Mouse (Mus musculus) limb, embryonic 11.5 days (tissue): ENCODE data around the gene Inhbc. TPM values are rescaled to one million over a fixed set of nuclear protein-coding genes. Genes with fewer than 3 reads are reported as not detected.

Experiments
- ATAC-seq: fragments of 200-750 bp; cut with Nextera tagmentation; 2 replicates; pipeline ENCODE4 v1.8.0; 2017; ENCODE audit warnings: low read depth; ENCODE audit not compliant: insufficient number of reproducible peaks, low FRiP score, low TSS enrichment
- DNase-seq: peaks from one replicate; pipeline ENCODE4 v3.0.0-alpha.2; 2015; ENCODE audit warnings: low spot score
- H3K27ac ChIP-seq: fragments of 300-500 bp; sonication (generic); replicated peaks from 2 replicates; pipeline ENCODE4 v1.5.1; 2014; ENCODE audit warnings: low read depth, mild to moderate bottlenecking, low read length
- H3K27me3 ChIP-seq: fragments of 300-500 bp; sonication (generic); 2 replicates; pipeline ENCODE4 v1.6.1; 2014; ENCODE audit warnings: mild to moderate bottlenecking, low read length, mixed read lengths; ENCODE audit not compliant: control insufficient read depth, insufficient read depth
- H3K36me3 ChIP-seq: fragments of 300-500 bp; sonication (generic); 2 replicates; pipeline ENCODE4 v1.6.1; 2014; ENCODE audit warnings: mild to moderate bottlenecking, low read length, moderate library complexity, mixed read lengths; ENCODE audit not compliant: control insufficient read depth, insufficient read depth
- H3K4me1 ChIP-seq: fragments of 300-500 bp; sonication (generic); 2 replicates; pipeline ENCODE4 v1.6.1; 2014; ENCODE audit warnings: low read length, mixed read lengths; ENCODE audit not compliant: control insufficient read depth, insufficient read depth
- H3K4me2 ChIP-seq: fragments of 300-500 bp; sonication (generic); 2 replicates; pipeline ENCODE4 v1.6.1; 2014; ENCODE audit warnings: low read depth, mild to moderate bottlenecking, moderate library complexity; ENCODE audit not compliant: severe bottlenecking
- H3K4me3 ChIP-seq: fragments of 300-500 bp; sonication (generic); 2 replicates; pipeline ENCODE4 v1.5.1; 2014; ENCODE audit warnings: low read depth, low read length
- H3K9ac ChIP-seq: fragments of 300-500 bp; sonication (generic); 2 replicates; pipeline ENCODE4 v1.6.1; 2014; ENCODE audit warnings: mild to moderate bottlenecking, low read length
- H3K9me3 ChIP-seq: fragments of 300-500 bp; sonication (generic); 2 replicates; pipeline ENCODE4 v1.6.1; 2016; ENCODE audit warnings: low read length; ENCODE audit not compliant: control insufficient read depth
- WGBS: fragments of 180-500 bp; shearing (Covaris S2); extraction: QIAGEN DNeasy Blood & Tissue Kit; methylation state at CpG from one replicate; pipeline ENCODE4 v1.1.7; 2014; 5-methylcytosine and 5-hydroxymethylcytosine counted together
- polyA plus RNA-seq: library from polyadenylated mRNA; unstranded; fragments of >200 nt; fragmentation: Nextera tagmentation; extraction: Ambion mirVana; gene quantifications from 2 replicates; pipeline ENCODE4 v1.2.1, GENCODE M21; 2014

The Inhbc gene
- polyA plus RNA-seq, 1 experiment from 2014 or later: 0.15 TPM

GRCm38 (mm10) chr10:127339683-127340576, 30.3 kb downstream of the Inhbc start:
- H3K27ac ChIP-seq: peak overlapping the region; percentile 82
- peak overlapping the region; percentile 48 for H3K4me3 ChIP-seq
- no peaks in the 10 kb centered on the region for H3K9me3 ChIP-seq
- 0 out of 2 replicates have a peak, but pooled peaks cover 2% of the 10 kb centered on the region for H3K27me3 ChIP-seq
- DNase-seq (peak; percentile 87), ATAC-seq (peak; percentile 19; the same call in 1 of the 2 replicates)
- WGBS: under 1% methylated on average over 41 of the region's 42 CpGs
- H3K4me2 ChIP-seq: peak overlapping the region; percentile 89
- 0 out of 2 replicates have a peak, but pooled peaks cover 3% of the 10 kb centered on the region for H3K4me1 ChIP-seq
- H3K36me3 ChIP-seq: 0 out of 2 replicates have a peak, but pooled peaks cover 2% of the 10 kb centered on the region
- H3K9ac ChIP-seq: peak overlapping the region; percentile 70

- ATAC-seq (peak; percentile 51), DNase-seq (peak; percentile 93)
- Histone ChIP-seq H3K27ac (peak overlapping the region; percentile 82), H3K27me3 (0 out of 2 replicates have a peak, but pooled peaks cover 2% of the 10 kb centered on the region), H3K9me3 (no peaks in the 10 kb centered on the region), H3K4me1 (0 out of 2 replicates have a peak, but pooled peaks cover 3% of the 10 kb centered on the region), H3K9ac (peak overlapping the region; percentile 70), H3K4me2 (peak overlapping the region; percentile 89), H3K36me3 (0 out of 2 replicates have a peak, but pooled peaks cover 2% of the 10 kb centered on the region), H3K4me3 (peak overlapping the region; percentile 48)
- under 1% methylated on average over 31 of the region's 31 CpGs for WGBS
Measured at GRCm38 (mm10) chr10:127338930-127339682, 31.1 kb downstream of the Inhbc start.

- H3K4me2 ChIP-seq: no peak overlapping the region
- no peak overlapping the region for H3K27ac ChIP-seq
- WGBS: 81% methylated on average over 6 of the region's 6 CpGs
- H3K9ac ChIP-seq: no peak overlapping the region
- no peak for DNase-seq
- no peak for ATAC-seq
- H3K9me3 ChIP-seq: no peaks in the 10 kb centered on the region
- H3K4me3 ChIP-seq: no peak overlapping the region
- 0 out of 2 replicates have a peak, but pooled peaks cover 3% of the 10 kb centered on the region for H3K4me1 ChIP-seq
- H3K27me3 ChIP-seq: 0 out of 2 replicates have a peak, but pooled peaks cover 2% of the 10 kb centered on the region
- H3K36me3 ChIP-seq: 0 out of 2 replicates have a peak, but pooled peaks cover 2% of the 10 kb centered on the region
Measured at GRCm38 (mm10) chr10:127337536-127338099, 32.6 kb downstream of the Inhbc start.

GRCm38 (mm10) chr10:127336952-127337351, 33.3 kb downstream of the Inhbc start:
- WGBS: 67% methylated on average over 5 of the region's 5 CpGs
- 0 out of 2 replicates have a peak, but pooled peaks cover 2% of the 10 kb centered on the region for H3K27me3 ChIP-seq

GRCm38 (mm10) chr10:127335271-127335670, 35.0 kb downstream of the Inhbc start:
- H3K27me3 ChIP-seq: 0 out of 2 replicates have a peak, but pooled peaks cover under 1% of the 10 kb centered on the region
- ATAC-seq: no peak

More at GRCm38 (mm10) chr10:127336952-127337351, 33.3 kb downstream of the Inhbc start:
- no peak overlapping the region for H3K4me2 ChIP-seq
- no peak for ATAC-seq
- no peaks in the 10 kb centered on the region for H3K9me3 ChIP-seq
- H3K4me3 ChIP-seq: no peak overlapping the region
- H3K4me1 ChIP-seq: 0 out of 2 replicates have a peak, but pooled peaks cover 3% of the 10 kb centered on the region
- DNase-seq: no peak
- H3K9ac ChIP-seq: no peak overlapping the region
- H3K36me3 ChIP-seq: 0 out of 2 replicates have a peak, but pooled peaks cover 5% of the 10 kb centered on the region
- no peak overlapping the region for H3K27ac ChIP-seq

GRCm38 (mm10) chr10:127333152-127333551, 37.1 kb downstream of the Inhbc start:
- no peak overlapping the region for H3K27ac ChIP-seq
- peaks cover 5% of the 10 kb centered on the region; the same call in 1 of the 2 replicates for H3K36me3 ChIP-seq
- no peak overlapping the region for H3K4me2 ChIP-seq
- no peak overlapping the region for H3K4me3 ChIP-seq
- DNase-seq (no peak), ATAC-seq (no peak)
- H3K9ac ChIP-seq: no peak overlapping the region
- H3K9me3 ChIP-seq: no peaks in the 10 kb centered on the region
- H3K27me3 ChIP-seq: no peaks in the 10 kb centered on the region
- WGBS: 70% methylated on average over 5 of the region's 5 CpGs
- H3K4me1 ChIP-seq: no peaks in the 10 kb centered on the region

More at GRCm38 (mm10) chr10:127335271-127335670, 35.0 kb downstream of the Inhbc start:
- WGBS: 68% methylated on average over 1 of the region's 1 CpGs
- Histone ChIP-seq H3K4me3 (no peak overlapping the region), H3K4me1 (0 out of 2 replicates have a peak, but pooled peaks cover 3% of the 10 kb centered on the region), H3K27ac (no peak overlapping the region), H3K4me2 (no peak overlapping the region), H3K9ac (no peak overlapping the region), H3K36me3 (0 out of 2 replicates have a peak, but pooled peaks cover 5% of the 10 kb centered on the region), H3K9me3 (no peaks in the 10 kb centered on the region)
- no peak for DNase-seq

- Histone ChIP-seq H3K27ac (no peak overlapping the region), H3K36me3 (peaks cover 5% of the 10 kb centered on the region; the same call in 1 of the 2 replicates), H3K4me2 (0 out of 2 replicates have a peak overlapping the region, but pooled peaks have one; percentile 20), H3K27me3 (peaks cover 5% of the 10 kb centered on the region; the same call in 1 of the 2 replicates), H3K4me3 (no peak overlapping the region), H3K9me3 (no peaks in the 10 kb centered on the region), H3K9ac (0 out of 2 replicates have a peak overlapping the region, but pooled peaks have one; percentile 2), H3K4me1 (no peaks in the 10 kb centered on the region)
- ATAC-seq: no peak
- no peak for DNase-seq
- WGBS: 36% methylated on average over 31 of the region's 31 CpGs
Measured at GRCm38 (mm10) chr10:127332211-127332874, 37.9 kb downstream of the Inhbc start.
